Mouse (Mus musculus) right cerebral cortex, postnatal 10 days (tissue): Measurements from ENCODE around the gene Pcdh17.

Experiments used
- DNase-seq, 2 experiments: peaks; one replicate each; pipeline ENCODE4 v3.0.0; 2021; ENCODE audit warnings: low spot score in 2 of 2

Gene Pcdh17

GRCm38 (mm10) chr14:84443288-84443686 lies at the start of gene Pcdh17:
Gene Pcdh17, plus strand, starts transcription at chr14:84443563.
- peak; percentile 98 for DNase-seq

DNA sequence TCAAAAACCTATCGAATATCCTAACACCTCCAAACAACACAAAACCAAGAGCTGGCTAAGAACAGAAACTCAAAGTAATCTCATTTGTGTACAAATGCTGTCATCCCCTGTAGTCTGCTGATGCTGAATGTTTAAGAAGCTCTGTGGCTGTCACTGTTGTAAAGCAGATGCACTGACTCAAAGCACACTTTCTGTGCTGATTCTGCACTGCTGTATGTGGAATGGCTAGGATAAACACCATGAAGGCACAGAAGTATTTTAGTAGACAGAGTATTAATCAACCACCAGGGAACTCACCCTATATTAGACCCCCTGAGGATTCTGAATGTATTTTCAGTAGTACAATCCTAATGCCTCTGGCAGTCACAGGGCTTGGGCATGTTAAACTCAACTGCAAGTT lies 46.2 kb upstream of the Pcdh17 start:
- no peak for DNase-seq

GRCm38 (mm10) chr14:84424736-84425135 lies 18.6 kb upstream of the Pcdh17 start:
- no peak for DNase-seq

- no peak for DNase-seq
Observed at GRCm38 (mm10) chr14:84426616-84427015, 16.7 kb upstream of the Pcdh17 start.

- peak; percentile 40 to 46 for DNase-seq
Observed at GRCm38 (mm10) chr14:84438066-84438770, 5.1 kb upstream of the Pcdh17 start.

DNA sequence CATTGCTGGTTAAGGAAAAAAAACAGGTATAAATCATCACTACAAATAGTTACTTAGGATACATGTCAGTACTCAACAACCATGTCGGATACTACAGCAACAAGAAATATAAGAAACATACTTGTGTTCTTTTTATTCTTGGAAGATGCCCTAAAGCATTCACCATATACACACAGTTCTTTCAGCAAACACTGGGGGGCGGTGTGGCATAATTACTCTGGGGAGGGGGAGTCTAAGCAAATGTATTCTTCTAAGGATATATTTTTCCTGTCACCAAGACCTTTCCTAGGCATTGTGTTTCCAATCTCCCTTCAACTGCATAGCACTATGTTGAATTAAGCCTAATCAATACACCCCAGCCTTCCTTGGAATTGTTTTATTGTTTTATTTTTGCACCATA lies 2.5 kb upstream of the Pcdh17 start:
- DNase-seq = peak in 1 of 2 experiments; percentile 45

DNA sequence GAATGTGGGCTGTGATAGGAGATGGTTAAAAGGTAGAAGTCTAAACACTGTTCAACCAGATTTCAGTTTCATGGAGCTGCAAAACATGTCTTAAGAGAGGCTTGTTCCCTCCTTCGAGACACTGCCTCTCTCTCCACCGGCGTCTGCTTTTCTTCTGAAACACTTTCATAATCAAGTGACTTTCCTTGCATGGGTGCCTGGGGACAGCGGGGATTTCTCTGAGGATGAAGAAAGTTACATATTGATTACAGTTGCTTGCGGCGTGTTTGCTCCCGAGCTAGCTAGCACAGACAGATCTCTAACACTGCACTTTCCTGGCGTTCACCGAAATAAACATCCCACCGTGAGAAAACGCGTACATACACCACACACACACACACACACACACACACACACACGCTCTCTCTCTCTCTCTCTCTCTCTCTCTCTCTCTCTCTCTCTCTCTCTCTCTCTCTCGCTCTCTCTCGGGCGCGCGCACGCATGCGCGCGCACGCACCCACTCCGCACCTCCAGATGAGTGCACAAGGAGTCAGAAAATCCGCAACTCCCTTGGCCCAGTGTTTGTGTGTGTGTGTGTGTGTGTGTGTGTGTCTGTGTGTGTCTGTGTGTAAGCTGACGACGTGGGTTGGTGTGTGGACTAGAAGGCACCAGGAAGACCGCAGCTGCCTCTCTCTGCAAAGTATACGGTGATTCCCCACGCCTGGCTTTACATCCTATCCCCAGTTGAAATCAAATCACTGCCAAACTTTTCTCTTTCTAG lies 655 bp upstream of the Pcdh17 start:
- DNase-seq = peak; percentile 47 to 63

DNA sequence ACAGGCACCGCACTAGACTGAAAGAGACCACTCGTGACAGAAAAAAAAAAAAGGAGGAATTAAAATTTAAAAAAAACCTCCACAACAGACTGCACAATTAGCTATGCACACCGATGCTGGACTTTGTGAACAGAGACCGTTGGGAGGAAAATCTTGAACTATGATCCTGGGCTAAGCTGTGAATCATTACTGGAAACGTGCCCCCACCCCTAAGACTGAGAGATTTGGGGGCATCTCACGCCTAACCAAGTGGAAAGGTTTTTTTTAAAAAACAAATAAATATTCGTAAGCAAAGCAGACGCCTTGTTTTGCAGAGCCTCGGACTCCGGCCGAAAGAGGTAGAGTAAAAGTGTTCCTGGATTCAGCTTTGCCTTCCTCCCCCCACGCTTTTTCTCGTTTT lies 398 bp downstream of the Pcdh17 start:
- peak in 1 of 2 experiments; percentile 22 for DNase-seq

GRCm38 (mm10) chr14:84444276-84444662 lies 906 bp downstream of the Pcdh17 start:
- DNase-seq = peak; percentile 59 to 61

DNA sequence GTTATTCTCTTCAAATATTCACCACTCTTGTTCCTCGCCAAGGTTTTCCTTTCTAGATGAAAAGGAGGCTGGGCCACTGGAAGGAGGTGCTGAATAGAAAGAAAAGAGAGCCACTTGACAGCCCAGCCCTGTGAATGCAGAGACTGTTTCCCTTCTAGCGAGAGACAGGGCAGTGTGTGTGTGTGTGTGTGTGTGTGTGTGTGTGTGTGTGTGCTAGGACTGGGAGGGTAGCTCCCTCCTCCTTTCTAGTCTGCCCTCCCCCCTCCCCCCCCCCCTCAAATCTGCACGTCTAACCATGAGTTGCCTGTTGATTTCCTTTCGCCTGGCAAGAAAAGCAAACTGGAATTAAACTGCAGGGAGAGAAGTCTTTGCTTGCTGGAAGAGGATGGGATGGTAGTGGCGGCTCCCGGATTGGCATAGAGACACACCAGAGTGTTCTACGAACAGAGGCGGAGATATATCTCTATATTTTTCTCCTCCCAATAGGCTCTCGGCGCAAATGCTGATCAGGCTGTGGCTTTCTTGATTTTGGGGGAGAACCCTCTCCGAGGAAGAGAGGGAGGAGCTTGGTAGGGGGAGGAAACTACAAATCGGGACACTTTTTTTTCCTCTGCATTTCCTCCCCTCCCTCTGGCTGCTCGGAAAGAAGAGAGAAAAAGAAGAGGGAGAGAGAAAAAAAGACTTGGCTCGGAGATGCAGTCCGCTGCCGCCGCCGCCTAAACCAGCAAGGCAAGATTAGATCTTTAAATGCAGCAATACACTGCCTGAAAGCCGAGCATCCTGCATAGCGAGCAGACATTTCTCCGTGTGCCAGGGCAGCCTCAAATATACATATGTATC lies 1.5 kb downstream of the Pcdh17 start:
- peak; percentile 80 to 81 for DNase-seq

DNA sequence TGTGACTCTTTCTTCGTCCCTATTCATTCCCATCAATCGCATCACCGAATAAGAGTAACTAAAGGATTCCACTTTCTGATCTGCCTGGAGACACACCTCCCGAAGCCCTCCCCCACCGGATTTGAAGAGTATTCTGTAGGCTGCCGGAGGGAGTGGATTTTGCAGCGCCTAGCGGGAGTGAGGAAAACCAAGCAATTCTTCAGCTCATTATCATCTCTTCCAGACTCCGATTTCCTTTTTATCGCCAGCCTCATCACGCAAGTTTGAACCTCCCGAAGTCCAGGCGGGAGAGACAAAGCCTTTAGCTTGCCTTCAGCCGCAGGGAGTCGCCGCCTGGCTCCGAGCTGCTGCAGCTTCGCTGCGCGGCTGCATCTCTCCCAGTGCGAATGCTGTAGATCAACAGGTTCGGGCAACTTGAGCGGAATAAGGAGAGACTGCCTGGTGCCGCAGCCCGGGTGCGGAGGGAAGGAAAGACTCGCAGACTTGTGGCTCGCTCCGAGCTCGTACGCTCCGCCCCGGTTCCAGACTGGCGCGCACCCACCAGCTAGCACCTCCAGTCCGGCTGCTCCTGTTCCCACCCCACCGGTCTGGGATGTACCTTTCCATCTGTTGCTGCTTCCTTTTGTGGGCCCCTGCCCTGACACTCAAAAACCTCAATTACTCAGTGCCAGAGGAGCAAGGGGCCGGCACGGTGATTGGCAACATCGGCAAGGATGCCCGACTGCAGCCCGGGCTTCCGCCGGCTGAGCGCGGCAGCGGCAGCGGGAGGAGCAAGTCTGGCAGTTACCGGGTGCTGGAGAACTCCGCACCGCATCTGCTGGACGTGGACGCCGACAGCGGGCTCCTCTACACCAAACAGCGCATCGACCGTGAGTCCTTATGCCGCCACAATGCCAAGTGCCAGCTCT lies 2.4 kb downstream of the Pcdh17 start:
- peak; percentile 77 to 80 for DNase-seq

GRCm38 (mm10) chr14:84446411-84446915 lies 3.1 kb downstream of the Pcdh17 start:
- DNase-seq = peak in 1 of 2 experiments; percentile 45

DNA sequence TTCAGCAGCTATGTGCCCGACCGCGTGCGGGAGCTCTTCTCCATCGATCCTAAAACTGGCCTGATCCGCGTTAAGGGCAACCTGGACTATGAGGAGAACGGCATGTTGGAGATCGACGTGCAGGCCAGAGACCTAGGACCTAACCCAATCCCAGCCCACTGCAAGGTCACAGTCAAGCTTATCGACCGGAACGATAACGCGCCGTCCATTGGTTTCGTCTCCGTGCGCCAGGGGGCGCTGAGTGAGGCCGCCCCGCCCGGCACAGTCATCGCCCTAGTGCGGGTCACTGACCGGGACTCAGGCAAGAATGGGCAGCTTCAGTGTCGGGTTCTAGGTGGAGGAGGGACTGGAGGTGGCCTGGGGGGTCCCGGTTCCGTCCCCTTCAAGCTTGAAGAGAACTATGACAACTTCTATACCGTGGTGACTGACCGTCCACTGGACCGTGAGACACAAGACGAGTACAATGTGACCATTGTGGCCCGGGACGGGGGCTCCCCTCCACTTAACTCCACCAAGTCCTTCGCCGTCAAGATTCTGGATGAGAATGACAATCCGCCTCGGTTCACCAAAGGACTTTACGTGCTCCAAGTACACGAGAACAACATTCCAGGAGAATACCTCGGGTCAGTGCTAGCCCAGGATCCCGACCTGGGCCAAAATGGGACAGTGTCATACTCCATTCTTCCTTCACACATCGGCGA lies 3.7 kb downstream of the Pcdh17 start:
- peak; percentile 67 to 72 for DNase-seq

DNA sequence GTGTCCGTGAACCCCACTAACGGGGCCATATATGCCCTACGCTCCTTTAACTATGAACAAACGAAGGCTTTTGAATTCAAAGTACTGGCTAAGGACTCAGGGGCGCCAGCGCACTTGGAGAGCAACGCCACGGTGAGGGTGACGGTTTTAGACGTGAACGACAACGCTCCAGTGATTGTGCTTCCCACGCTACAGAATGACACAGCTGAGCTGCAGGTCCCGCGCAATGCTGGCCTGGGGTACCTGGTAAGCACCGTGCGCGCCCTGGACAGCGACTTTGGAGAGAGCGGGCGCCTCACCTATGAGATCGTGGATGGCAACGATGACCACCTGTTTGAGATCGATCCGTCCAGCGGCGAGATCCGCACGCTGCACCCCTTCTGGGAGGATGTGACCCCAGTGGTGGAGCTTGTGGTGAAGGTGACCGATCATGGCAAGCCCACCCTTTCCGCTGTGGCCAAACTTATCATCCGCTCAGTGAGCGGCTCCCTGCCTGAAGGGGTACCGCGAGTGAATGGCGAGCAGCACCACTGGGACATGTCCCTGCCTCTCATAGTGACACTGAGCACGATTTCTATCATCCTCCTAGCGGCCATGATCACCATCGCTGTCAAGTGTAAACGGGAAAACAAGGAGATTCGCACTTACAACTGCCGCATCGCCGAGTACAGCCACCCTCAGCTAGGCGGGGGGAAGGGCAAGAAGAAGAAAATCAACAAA lies 4.5 kb downstream of the Pcdh17 start:
- DNase-seq = peak; percentile 48 to 63

DNA sequence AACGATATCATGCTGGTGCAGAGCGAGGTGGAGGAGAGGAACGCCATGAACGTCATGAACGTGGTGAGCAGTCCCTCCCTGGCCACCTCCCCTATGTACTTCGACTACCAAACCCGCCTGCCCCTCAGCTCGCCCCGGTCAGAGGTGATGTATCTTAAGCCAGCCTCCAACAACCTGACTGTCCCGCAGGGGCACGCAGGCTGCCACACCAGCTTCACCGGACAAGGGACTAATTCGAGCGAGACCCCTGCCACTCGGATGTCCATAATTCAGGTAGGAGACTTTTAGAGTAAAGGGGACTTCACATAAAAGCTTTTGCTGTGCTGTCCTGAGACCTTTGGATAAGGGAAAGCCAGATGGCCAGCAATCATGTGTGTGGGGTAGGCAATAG lies 5.0 kb downstream of the Pcdh17 start:
- DNase-seq = no peak

DNA sequence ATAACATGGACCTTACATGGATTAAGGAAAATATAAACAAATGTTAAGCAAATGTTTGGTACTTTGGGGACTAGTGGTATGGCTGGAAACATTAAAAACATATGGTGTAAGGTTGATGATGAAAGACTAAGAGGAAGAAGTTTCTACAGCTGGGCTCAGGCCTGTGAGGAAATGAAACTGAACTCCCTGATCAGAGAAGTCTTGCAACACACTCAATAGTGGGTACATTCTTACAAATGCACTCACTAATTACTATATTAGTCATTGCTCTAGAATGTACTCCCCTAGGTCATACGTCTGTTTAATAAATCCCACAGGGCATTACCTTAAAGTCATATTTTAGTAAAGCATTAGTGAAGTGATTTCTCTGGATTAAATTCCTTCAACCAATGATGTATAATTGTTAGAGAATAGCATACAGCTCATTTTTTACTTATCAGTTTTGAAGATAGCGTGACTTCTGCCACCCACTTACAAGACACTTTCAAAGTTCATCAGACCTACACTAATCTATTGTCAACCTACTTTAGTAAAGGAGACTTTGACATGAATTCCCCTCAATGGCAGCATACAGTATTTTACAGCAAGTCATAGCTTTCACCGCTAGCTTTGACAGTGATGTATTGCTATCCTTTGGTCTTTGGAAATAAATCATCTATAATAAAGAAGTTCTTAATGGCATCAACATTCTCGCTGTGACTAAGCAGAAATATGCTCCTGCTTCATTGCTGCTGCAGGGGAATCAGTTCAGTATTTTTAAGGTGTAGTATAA lies 10.9 kb downstream of the Pcdh17 start:
- no peak for DNase-seq

- no peak for DNase-seq
Observed at GRCm38 (mm10) chr14:84475491-84475890, 32.1 kb downstream of the Pcdh17 start.

DNA sequence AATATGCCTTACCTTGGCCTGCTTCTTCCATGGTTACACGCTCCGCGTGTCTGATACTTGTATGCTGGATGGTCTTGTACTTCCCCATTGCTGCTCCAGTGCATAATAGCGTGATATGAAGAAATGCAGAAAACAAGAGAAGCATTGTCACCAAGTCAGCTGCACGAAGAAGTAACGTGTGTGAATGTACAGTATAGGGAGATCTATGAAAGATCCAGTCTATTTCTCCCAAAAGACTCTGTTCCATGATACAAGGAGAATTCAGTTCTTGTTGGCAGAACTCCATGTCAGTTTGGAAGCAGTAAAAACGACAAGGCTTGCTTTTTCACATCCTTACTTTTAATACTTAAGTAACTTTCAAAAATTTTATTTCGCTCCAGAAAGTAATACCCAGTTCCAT lies 33.0 kb downstream of the Pcdh17 start:
- DNase-seq = peak in 1 of 2 experiments; percentile 25

GRCm38 (mm10) chr14:84476906-84477305 lies 33.5 kb downstream of the Pcdh17 start:
- no peak for DNase-seq
